Mouse (Mus musculus) olfactory bulb, adult 2 months (tissue): ENCODE measurements around the gene Mmp20. TPM values are rescaled to one million over a fixed set of nuclear protein-coding genes. Genes with fewer than 3 reads are reported as not detected.

ENCODE experiments used
- H3K27ac ChIP-seq: fragments of 200-500 bp; 2 replicates; pipeline ENCODE4 v1.5.1; 2012; ENCODE audit warnings: low read depth, low read length; ENCODE audit not compliant: insufficient read depth
- H3K4me1 ChIP-seq: fragments of 200-500 bp; 2 replicates; pipeline ENCODE4 v1.6.1; 2012; ENCODE audit warnings: low read length; ENCODE audit not compliant: control insufficient read depth, insufficient read depth
- H3K4me3 ChIP-seq: fragments of 200-500 bp; 2 replicates; pipeline ENCODE4 v1.5.1; 2012; ENCODE audit warnings: mild to moderate bottlenecking, low read depth, low read length, moderate library complexity; ENCODE audit not compliant: insufficient read depth
- CTCF ChIP-seq: fragments of 200-500 bp; IDR thresholded peaks from 2 replicates; pipeline ENCODE4 v1.5.1; 2012; ENCODE audit warnings: low read depth, mild to moderate bottlenecking, low read length, moderate library complexity; ENCODE audit not compliant: insufficient read depth
- POLR2A ChIP-seq: fragments of 200-500 bp; IDR thresholded peaks from 2 replicates; pipeline ENCODE4 v1.6.1; 2012; ENCODE audit warnings: mild to moderate bottlenecking, low read depth, low read length, moderate library complexity; ENCODE audit not compliant: insufficient read depth
- WGBS: fragments of 180-500 bp; shearing (Covaris S2); methylation state at CpG from one replicate; pipeline ENCODE4 v1.1.7; 2018; 5-methylcytosine and 5-hydroxymethylcytosine counted together
- polyA plus RNA-seq: library from polyadenylated mRNA; stranded (reverse); fragments of >200 nt; gene quantifications from 2 replicates; pipeline ENCODE4 v1.2.4, GENCODE M21; 2012; ENCODE audit warnings: low replicate concordance; ENCODE audit not compliant: missing spikeins, insufficient read depth, insufficient read length

Gene Mmp20
- polyA plus RNA-seq, 1 experiment: not detected

GRCm38 (mm10) chr9:7682081-7682618, 54.1 kb downstream of the Mmp20 start:
- Histone ChIP-seq H3K27ac (no peak overlapping the region), H3K4me3 (no peak overlapping the region), H3K4me1 (no peaks in the 10 kb centered on the region)
- 90% methylated on average over 9 of the region's 9 CpGs for WGBS
- no peak for TF ChIP-seq CTCF
- TF ChIP-seq POLR2A: no peak

GRCm38 (mm10) chr9:7686024-7686423, 58.0 kb downstream of the Mmp20 start:
- no peak overlapping the region for H3K4me3 ChIP-seq
- WGBS: 76% methylated on average over 2 of the region's 2 CpGs
- H3K27ac ChIP-seq: no peak overlapping the region
- TF ChIP-seq CTCF (no peak), POLR2A (no peak)
- no peaks in the 10 kb centered on the region for H3K4me1 ChIP-seq

GRCm38 (mm10) chr9:7689799-7690198, 61.8 kb downstream of the Mmp20 start:
- TF ChIP-seq POLR2A (no peak), CTCF (no peak)
- Histone ChIP-seq H3K27ac (no peak overlapping the region), H3K4me1 (no peaks in the 10 kb centered on the region), H3K4me3 (no peak overlapping the region)
- 32% methylated on average over 6 of the region's 6 CpGs for WGBS

- 78% methylated on average over 1 of the region's 1 CpGs for WGBS
- TF ChIP-seq CTCF (no peak), POLR2A (no peak)
- H3K27ac ChIP-seq: no peak within 1 kb of the TSS
- no peaks in the 10 kb centered on the region for H3K4me1 ChIP-seq
- H3K4me3 ChIP-seq: no peak within 1 kb of the TSS
Observed at GRCm38 (mm10) chr9:7691790-7692189, 63.8 kb downstream of the Mmp20 start, which contains the start of gene Mmp7. Mmp7 (plus strand) TSS chr9:7692090.

GRCm38 (mm10) chr9:7693961-7694360, 65.9 kb downstream of the Mmp20 start:
- no peak overlapping the region for H3K4me3 ChIP-seq
- H3K27ac ChIP-seq: no peak overlapping the region
- H3K4me1 ChIP-seq: no peaks in the 10 kb centered on the region
- TF ChIP-seq CTCF: no peak
- TF ChIP-seq POLR2A: no peak
- WGBS: 89% methylated on average over 3 of the region's 3 CpGs

- 83% methylated on average over 3 of the region's 3 CpGs for WGBS
- TF ChIP-seq CTCF (no peak), POLR2A (no peak)
Observed at GRCm38 (mm10) chr9:7695646-7696045, 67.6 kb downstream of the Mmp20 start.

GRCm38 (mm10) chr9:7708698-7709097, 80.7 kb downstream of the Mmp20 start:
- H3K4me1 ChIP-seq: no peaks in the 10 kb centered on the region
- no peak overlapping the region for H3K27ac ChIP-seq
- WGBS: 89% methylated on average over 6 of the region's 6 CpGs
- no peak overlapping the region for H3K4me3 ChIP-seq
- TF ChIP-seq POLR2A (no peak), CTCF (no peak)

More at GRCm38 (mm10) chr9:7695646-7696045, 67.6 kb downstream of the Mmp20 start:
- no peak overlapping the region for H3K4me3 ChIP-seq
- H3K4me1 ChIP-seq: no peaks in the 10 kb centered on the region
- H3K27ac ChIP-seq: no peak overlapping the region

GRCm38 (mm10) chr9:7711196-7711595, 83.2 kb downstream of the Mmp20 start:
- Histone ChIP-seq H3K4me3 (no peak overlapping the region), H3K4me1 (no peaks in the 10 kb centered on the region), H3K27ac (no peak overlapping the region)
- 82% methylated on average over 4 of the region's 4 CpGs for WGBS
- TF ChIP-seq CTCF (no peak), POLR2A (no peak)

- no peak overlapping the region for H3K4me3 ChIP-seq
- no peak for TF ChIP-seq CTCF
- TF ChIP-seq POLR2A: no peak
- WGBS: 37% methylated on average over 4 of the region's 4 CpGs
- H3K4me1 ChIP-seq: no peaks in the 10 kb centered on the region
- H3K27ac ChIP-seq: no peak overlapping the region
Observed at GRCm38 (mm10) chr9:7714062-7714907, 86.3 kb downstream of the Mmp20 start.

- no peak for TF ChIP-seq CTCF
- no peak for TF ChIP-seq POLR2A
- H3K4me1 ChIP-seq: no peaks in the 10 kb centered on the region
- H3K27ac ChIP-seq: no peak overlapping the region
- WGBS: 74% methylated on average over 2 of the region's 2 CpGs
- H3K4me3 ChIP-seq: no peak overlapping the region
Observed at GRCm38 (mm10) chr9:7714908-7715175, 86.8 kb downstream of the Mmp20 start.
